Mouse (Mus musculus): Measurements from ENCODE around the gene Anks1.

Anks1 gene

GRCm38 (mm10) chr17:28009066-28009715, 100.1 kb downstream of the Anks1 start:
- peaks cover 55% of the 10 kb centered on the region for H3K36me3 ChIP-seq (ENCODE audit: insufficient read depth, low read length)
- peak overlapping the region; percentile 70 for H3K4me3 ChIP-seq (replicated peaks; ENCODE audit: low read length)
- no peak for TF ChIP-seq CTCF (conservative IDR thresholded peaks at IDR 0.05; ENCODE audit: low read length)
- TF ChIP-seq NANOG (IDR thresholded peaks at IDR 0.05; ENCODE audit: borderline replicate concordance, low read length): no peak
- no peak for TF ChIP-seq POU5F1 (IDR thresholded peaks at IDR 0.05; ENCODE audit: borderline replicate concordance, low read length)
- peaks cover 16% of the 10 kb centered on the region for H3K27me3 ChIP-seq (ENCODE audit: insufficient read depth, low read length)
- no peaks in the 10 kb centered on the region for H3K9me3 ChIP-seq (ENCODE audit: low read length)
- H3K4me1 ChIP-seq (replicated peaks; ENCODE audit: low read depth, low read length): peaks cover 54% of the 10 kb centered on the region

GRCm38 (mm10) chr17:28009716-28010114, 100.6 kb downstream of the Anks1 start:
- H3K4me3 ChIP-seq (replicated peaks; ENCODE audit: low read length): no peak overlapping the region
- H3K27me3 ChIP-seq (ENCODE audit: insufficient read depth, low read length): peaks cover 16% of the 10 kb centered on the region
- H3K4me1 ChIP-seq (replicated peaks; ENCODE audit: low read depth, low read length): peaks cover 58% of the 10 kb centered on the region
- no peaks in the 10 kb centered on the region for H3K9me3 ChIP-seq (ENCODE audit: low read length)
- peaks cover 55% of the 10 kb centered on the region for H3K36me3 ChIP-seq (ENCODE audit: insufficient read depth, low read length)
- TF ChIP-seq POU5F1 (IDR thresholded peaks at IDR 0.05; ENCODE audit: borderline replicate concordance, low read length) (no peak), CTCF (conservative IDR thresholded peaks at IDR 0.05; ENCODE audit: low read length) (no peak), NANOG (IDR thresholded peaks at IDR 0.05; ENCODE audit: borderline replicate concordance, low read length) (no peak)

GRCm38 (mm10) chr17:28010925-28011324, 101.8 kb downstream of the Anks1 start:
- no peak for TF ChIP-seq NANOG (IDR thresholded peaks at IDR 0.05; ENCODE audit: borderline replicate concordance, low read length)
- no peak for TF ChIP-seq CTCF (conservative IDR thresholded peaks at IDR 0.05; ENCODE audit: low read length)
- no peak for TF ChIP-seq POU5F1 (IDR thresholded peaks at IDR 0.05; ENCODE audit: borderline replicate concordance, low read length)
- no peak overlapping the region for H3K4me3 ChIP-seq (replicated peaks; ENCODE audit: low read length)
- peaks cover 69% of the 10 kb centered on the region for H3K4me1 ChIP-seq (replicated peaks; ENCODE audit: low read depth, low read length)
- peaks cover 9% of the 10 kb centered on the region for H3K27me3 ChIP-seq (ENCODE audit: insufficient read depth, low read length)
- peaks cover 47% of the 10 kb centered on the region for H3K36me3 ChIP-seq (ENCODE audit: insufficient read depth, low read length)
- no peaks in the 10 kb centered on the region for H3K9me3 ChIP-seq (ENCODE audit: low read length)

GRCm38 (mm10) chr17:28012851-28013250, 103.7 kb downstream of the Anks1 start:
- Histone ChIP-seq H3K27me3 (ENCODE audit: insufficient read depth, low read length) (no peaks in the 10 kb centered on the region), H3K36me3 (ENCODE audit: insufficient read depth, low read length) (peaks cover 41% of the 10 kb centered on the region), H3K9me3 (ENCODE audit: low read length) (no peaks in the 10 kb centered on the region), H3K4me3 (replicated peaks; ENCODE audit: low read length) (no peak overlapping the region), H3K4me1 (replicated peaks; ENCODE audit: low read depth, low read length) (peaks cover 70% of the 10 kb centered on the region)
- TF ChIP-seq POU5F1 (IDR thresholded peaks at IDR 0.05; ENCODE audit: borderline replicate concordance, low read length): no peak

- H3K9me3 ChIP-seq (ENCODE audit: low read length): no peaks in the 10 kb centered on the region
- H3K4me3 ChIP-seq (replicated peaks; ENCODE audit: low read length): no peak overlapping the region; the same call in 1 of the 2 replicates
- peaks cover 70% of the 10 kb centered on the region for H3K4me1 ChIP-seq (replicated peaks; ENCODE audit: low read depth, low read length)
- H3K27me3 ChIP-seq (ENCODE audit: insufficient read depth, low read length): no peaks in the 10 kb centered on the region
- peaks cover 41% of the 10 kb centered on the region for H3K36me3 ChIP-seq (ENCODE audit: insufficient read depth, low read length)
- TF ChIP-seq POU5F1 (IDR thresholded peaks at IDR 0.05; ENCODE audit: borderline replicate concordance, low read length) (no peak), CTCF (conservative IDR thresholded peaks at IDR 0.05; ENCODE audit: low read length) (peak; percentile 30), NANOG (IDR thresholded peaks at IDR 0.05; ENCODE audit: borderline replicate concordance, low read length) (no peak)
Observed at GRCm38 (mm10) chr17:28013259-28013875, 104.3 kb downstream of the Anks1 start.

GRCm38 (mm10) chr17:28014449-28014848, 105.3 kb downstream of the Anks1 start:
- no peaks in the 10 kb centered on the region for H3K27me3 ChIP-seq (ENCODE audit: insufficient read depth, low read length)
- TF ChIP-seq POU5F1 (IDR thresholded peaks at IDR 0.05; ENCODE audit: borderline replicate concordance, low read length): no peak
- no peak for TF ChIP-seq CTCF (conservative IDR thresholded peaks at IDR 0.05; ENCODE audit: low read length)
- TF ChIP-seq NANOG (IDR thresholded peaks at IDR 0.05; ENCODE audit: borderline replicate concordance, low read length): no peak

GRCm38 (mm10) chr17:28015068-28015730, 106.1 kb downstream of the Anks1 start:
- TF ChIP-seq POU5F1 (IDR thresholded peaks at IDR 0.05; ENCODE audit: borderline replicate concordance, low read length) (no peak), CTCF (conservative IDR thresholded peaks at IDR 0.05; ENCODE audit: low read length) (no peak), NANOG (IDR thresholded peaks at IDR 0.05; ENCODE audit: borderline replicate concordance, low read length) (no peak)
- Histone ChIP-seq H3K9me3 (ENCODE audit: low read length) (no peaks in the 10 kb centered on the region), H3K36me3 (ENCODE audit: insufficient read depth, low read length) (peaks cover 24% of the 10 kb centered on the region), H3K27me3 (ENCODE audit: insufficient read depth, low read length) (no peaks in the 10 kb centered on the region), H3K4me1 (replicated peaks; ENCODE audit: low read depth, low read length) (peaks cover 77% of the 10 kb centered on the region), H3K4me3 (replicated peaks; ENCODE audit: low read length) (no peak overlapping the region)

More at GRCm38 (mm10) chr17:28014449-28014848, 105.3 kb downstream of the Anks1 start:
- Histone ChIP-seq H3K36me3 (ENCODE audit: insufficient read depth, low read length) (peaks cover 32% of the 10 kb centered on the region), H3K4me1 (replicated peaks; ENCODE audit: low read depth, low read length) (peaks cover 70% of the 10 kb centered on the region), H3K4me3 (replicated peaks; ENCODE audit: low read length) (no peak overlapping the region), H3K9me3 (ENCODE audit: low read length) (no peaks in the 10 kb centered on the region)

GRCm38 (mm10) chr17:28016056-28016797, 107.1 kb downstream of the Anks1 start:
- H3K4me1 ChIP-seq (replicated peaks; ENCODE audit: low read depth, low read length): peaks cover 88% of the 10 kb centered on the region
- H3K27me3 ChIP-seq (ENCODE audit: insufficient read depth, low read length): no peaks in the 10 kb centered on the region
- H3K4me3 ChIP-seq (replicated peaks; ENCODE audit: low read length): no peak overlapping the region
- peaks cover 16% of the 10 kb centered on the region for H3K36me3 ChIP-seq (ENCODE audit: insufficient read depth, low read length)
- no peak for TF ChIP-seq POU5F1 (IDR thresholded peaks at IDR 0.05; ENCODE audit: borderline replicate concordance, low read length)
- TF ChIP-seq CTCF (conservative IDR thresholded peaks at IDR 0.05; ENCODE audit: low read length): no peak
- TF ChIP-seq NANOG (IDR thresholded peaks at IDR 0.05; ENCODE audit: borderline replicate concordance, low read length): no peak
- no peaks in the 10 kb centered on the region for H3K9me3 ChIP-seq (ENCODE audit: low read length)

Measured in E14TG2a.4 (cell line).